24 mouse cellular contexts compared by ENCODE assay signal in genomic region chr10:18118336-18118735, GRCm38 (mm10).
A peak's percentile ranks its signal among the peaks of the same experiment; 100 is the strongest.
DNase-seq lines count a peak whose midpoint lies in the region; ATAC-seq lines count a peak whose summit lies in the region.
"Had no signal": no experiment of that assay in that cellular context is flagged by ENCODE, and none has a peak within 500 bp of the region (broad histone marks: within the 10 kb centered on the region; RNA-seq: fewer than 3 reads in every experiment).

No protein-coding gene starts in this region.

- no peaks in the 10 kb centered on the region for H3K27me3 ChIP-seq in embryonic facial prominence, embryonic 14.5 days (replicated peaks; ENCODE audit: control insufficient read depth, insufficient read depth, low read length)
- no peaks in the 10 kb centered on the region for H3K27me3 ChIP-seq in embryonic facial prominence, embryonic 10.5 days (replicated peaks; ENCODE audit: low read depth, poor library complexity, severe bottlenecking)
- H3K27me3 ChIP-seq in kidney, embryonic 14.5 days (ENCODE audit: control insufficient read depth, insufficient read depth, low read length) = no peaks in the 10 kb centered on the region
- no peaks in the 10 kb centered on the region for H3K27me3 ChIP-seq in forebrain, embryonic 13.5 days
- H3K27me3 ChIP-seq: forebrain, embryonic 15.5 days; intestine, embryonic 15.5 days; neural tube, embryonic 15.5 days had no signal

- no peaks in the 10 kb centered on the region for H3K9me3 ChIP-seq in embryonic facial prominence, embryonic 14.5 days (ENCODE audit: control insufficient read depth, low read length)
- no peaks in the 10 kb centered on the region for H3K9me3 ChIP-seq in embryonic facial prominence, embryonic 10.5 days
- H3K9me3 ChIP-seq in kidney, embryonic 14.5 days (ENCODE audit: control insufficient read depth, low read length) = 0 out of 2 replicates have a peak, but pooled peaks cover 3% of the 10 kb centered on the region
- H3K9me3 ChIP-seq in forebrain, embryonic 13.5 days (replicated peaks) = no peaks in the 10 kb centered on the region
- H3K9me3 ChIP-seq: forebrain, embryonic 15.5 days; G1E; intestine, embryonic 15.5 days; neural tube, embryonic 15.5 days had no signal

- H3K4me3 ChIP-seq in embryonic facial prominence, embryonic 14.5 days (ENCODE audit: low read depth, low read length) = no peak overlapping the region
- no peak overlapping the region for H3K4me3 ChIP-seq in embryonic facial prominence, embryonic 10.5 days
- no peak overlapping the region for H3K4me3 ChIP-seq in kidney, embryonic 14.5 days (ENCODE audit: low read length)
- no peak overlapping the region for H3K4me3 ChIP-seq in forebrain, embryonic 13.5 days
- H3K4me3 ChIP-seq: forebrain, embryonic 15.5 days; intestine, embryonic 15.5 days; neural tube, embryonic 15.5 days had no signal

- peaks cover 79% of the 10 kb centered on the region for H3K36me3 ChIP-seq in embryonic facial prominence, embryonic 14.5 days (ENCODE audit: control insufficient read depth, insufficient read depth, low read length)
- peaks cover 93% of the 10 kb centered on the region for H3K36me3 ChIP-seq in embryonic facial prominence, embryonic 10.5 days (replicated peaks)
- peaks cover 69% of the 10 kb centered on the region for H3K36me3 ChIP-seq in kidney, embryonic 14.5 days (ENCODE audit: control insufficient read depth, insufficient read depth, low read length)
- H3K36me3 ChIP-seq in forebrain, embryonic 13.5 days (ENCODE audit: poor library complexity, severe bottlenecking) = peaks cover 75% of the 10 kb centered on the region

- 83% methylated on average over 8 of the region's 8 CpGs for WGBS in embryonic facial prominence, embryonic 14.5 days
- 90% methylated on average over 8 of the region's 8 CpGs for WGBS in embryonic facial prominence, embryonic 10.5 days
- 62% methylated on average over 8 of the region's 8 CpGs for WGBS in kidney, embryonic 14.5 days
- WGBS in forebrain, embryonic 13.5 days = 93% methylated on average over 8 of the region's 8 CpGs

- 0 out of 2 replicates have a peak, but pooled peaks have one; percentile 33 for ATAC-seq in embryonic facial prominence, embryonic 14.5 days (ENCODE audit: low read depth)
- ATAC-seq in kidney, embryonic 14.5 days (ENCODE audit: low FRiP score, low TSS enrichment) = peak; percentile 87
- no peak for ATAC-seq in forebrain, embryonic 13.5 days
- ATAC-seq: forebrain, embryonic 15.5 days; hindbrain, embryonic 16.5 days; intestine, embryonic 15.5 days had no signal

- no peaks in the 10 kb centered on the region for H3K4me1 ChIP-seq in embryonic facial prominence, embryonic 14.5 days (ENCODE audit: control insufficient read depth, insufficient read depth, low read length)
- no peaks in the 10 kb centered on the region for H3K4me1 ChIP-seq in embryonic facial prominence, embryonic 10.5 days
- no peaks in the 10 kb centered on the region for H3K4me1 ChIP-seq in kidney, embryonic 14.5 days (ENCODE audit: control insufficient read depth, insufficient read depth, low read length)
- no peaks in the 10 kb centered on the region for H3K4me1 ChIP-seq in forebrain, embryonic 13.5 days
- H3K4me1 ChIP-seq: forebrain, embryonic 15.5 days; intestine, embryonic 15.5 days had no signal

- no peak overlapping the region for H3K27ac ChIP-seq in embryonic facial prominence, embryonic 14.5 days (replicated peaks; ENCODE audit: low read depth, low read length)
- H3K27ac ChIP-seq in embryonic facial prominence, embryonic 10.5 days (replicated peaks) = no peak overlapping the region
- no peak overlapping the region; the same call in 1 of the 2 replicates for H3K27ac ChIP-seq in kidney, embryonic 14.5 days (ENCODE audit: low read depth, low read length)
- H3K27ac ChIP-seq in forebrain, embryonic 13.5 days = no peak overlapping the region
- H3K27ac ChIP-seq: forebrain, embryonic 15.5 days; intestine, embryonic 15.5 days; liver, embryonic 14.5 days; macrophage; neural tube, embryonic 15.5 days had no signal

- no peak overlapping the region for H3K9ac ChIP-seq in embryonic facial prominence, embryonic 14.5 days (ENCODE audit: low read depth, low read length)
- H3K9ac ChIP-seq in kidney, embryonic 14.5 days (ENCODE audit: low read depth, low read length) = no peak overlapping the region
- H3K9ac ChIP-seq in forebrain, embryonic 13.5 days = no peak overlapping the region
- H3K9ac ChIP-seq: forebrain, embryonic 15.5 days; intestine, embryonic 15.5 days; liver, embryonic 14.5 days; neural tube, embryonic 15.5 days had no signal

- DNase-seq in embryonic facial prominence, embryonic 14.5 days (ENCODE audit: low spot score) = peak; percentile 9
- DNase-seq in embryonic facial prominence, embryonic 10.5 days (ENCODE audit: low spot score) = no peak
- peak; percentile 14 for DNase-seq in kidney, adult 11 months
- DNase-seq in kidney, postnatal 14 days = peak; percentile 45
- DNase-seq in cerebellum, postnatal 10 days = no peak
- no peak for DNase-seq in gastrocnemius, postnatal 10 days
- DNase-seq: adrenal gland, adult 8-10 months; cerebellum, adult 9-11 months; heart, postnatal 14 days; layer of hippocampus, adult 9-11 months; liver; lung, adult 2 months; lung, postnatal 10 days; midbrain, embryonic 14.5 days; thymus, postnatal 25 days had no signal

- no peak overlapping the region for H3K4me2 ChIP-seq in embryonic facial prominence, embryonic 14.5 days (ENCODE audit: low read depth, low read length)
- no peak overlapping the region for H3K4me2 ChIP-seq in kidney, embryonic 14.5 days (replicated peaks; ENCODE audit: low read depth, low read length)
- H3K4me2 ChIP-seq in forebrain, embryonic 13.5 days = no peak overlapping the region
- H3K4me2 ChIP-seq: forebrain, embryonic 15.5 days; intestine, embryonic 15.5 days; neural tube, embryonic 15.5 days had no signal

Comparison
In these comparisons a context has a peak if more than half of its experiments do, and no peak if none do; other contexts are left out.
1. DNase-seq: peak in embryonic facial prominence, embryonic 14.5 days (single experiment), kidney, adult 11 months (single experiment) and kidney, postnatal 14 days (single experiment); none in embryonic facial prominence, embryonic 10.5 days (single experiment), cerebellum, postnatal 10 days (0 of 2) and gastrocnemius, postnatal 10 days (single experiment).